Mouse (Mus musculus) MEL-GATA-1-ER (cell line): ENCODE results near the gene Foxp1.

Source experiments
- DNase-seq: peaks from one replicate; pipeline ENCODE4 v3.0.0-alpha.2; 2012; ENCODE audit warnings: low read depth; ENCODE audit errors: extremely low read depth

The Foxp1 gene

DNA sequence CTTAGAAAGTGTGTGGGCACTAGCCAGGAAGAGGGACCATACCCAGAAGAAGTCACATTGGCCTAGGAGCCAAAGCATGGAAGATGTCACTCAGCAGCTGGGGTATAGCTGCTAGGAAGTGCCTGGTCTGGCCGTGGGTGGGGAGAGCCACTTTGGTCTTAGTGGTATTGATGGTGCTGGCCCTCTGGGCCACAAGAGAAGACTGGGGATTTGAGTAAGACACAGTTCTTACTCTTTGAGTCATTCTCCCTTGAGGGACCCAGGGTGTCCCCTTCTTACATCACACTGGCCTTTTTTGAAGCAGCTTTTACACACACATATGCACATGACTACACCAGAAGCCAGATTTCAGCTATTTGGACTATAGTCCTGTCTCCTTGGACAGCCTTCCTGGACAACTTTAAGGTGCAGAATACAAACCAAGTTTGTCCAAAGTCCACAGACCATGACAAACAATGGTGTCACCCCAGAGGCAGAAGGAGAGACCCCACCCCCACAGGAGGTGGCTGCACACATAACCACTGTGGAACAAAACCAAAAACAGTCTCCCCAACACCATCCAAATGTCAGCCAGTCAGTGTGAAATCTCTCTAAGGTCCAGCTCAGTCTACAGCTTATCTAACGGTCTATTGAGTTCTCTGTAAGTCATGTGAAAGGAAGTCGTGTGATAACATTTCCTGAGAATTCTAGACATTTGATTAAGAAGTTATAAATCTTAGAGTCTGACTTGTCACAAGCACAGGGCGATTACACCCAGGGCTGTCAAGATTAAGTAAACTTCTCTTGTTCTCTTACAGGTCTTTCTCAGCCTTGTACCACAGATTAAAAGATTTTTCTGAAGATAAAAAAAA lies 333.9 kb downstream of the Foxp1 start:
- DNase-seq, result no peak

DNA sequence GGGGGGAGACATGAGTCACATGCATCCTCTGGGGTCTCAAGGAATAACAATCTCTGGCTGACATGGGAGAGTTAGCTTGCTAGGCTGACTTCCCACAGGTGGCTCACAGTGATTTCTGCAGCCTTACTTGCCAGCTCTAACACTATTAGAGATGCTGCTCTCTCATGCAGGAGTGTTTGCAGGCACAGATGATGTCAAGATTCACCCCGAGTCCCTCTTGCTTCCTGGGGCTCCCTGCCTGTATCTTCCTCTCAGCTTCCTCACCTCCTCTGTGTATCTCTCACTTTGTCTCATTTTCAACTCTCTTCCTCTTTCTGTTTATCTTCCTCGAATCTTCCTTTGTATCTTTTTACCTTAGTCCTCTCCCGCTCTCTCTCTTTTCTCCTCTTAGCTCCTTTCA lies 334.6 kb downstream of the Foxp1 start:
- no peak for DNase-seq

DNA sequence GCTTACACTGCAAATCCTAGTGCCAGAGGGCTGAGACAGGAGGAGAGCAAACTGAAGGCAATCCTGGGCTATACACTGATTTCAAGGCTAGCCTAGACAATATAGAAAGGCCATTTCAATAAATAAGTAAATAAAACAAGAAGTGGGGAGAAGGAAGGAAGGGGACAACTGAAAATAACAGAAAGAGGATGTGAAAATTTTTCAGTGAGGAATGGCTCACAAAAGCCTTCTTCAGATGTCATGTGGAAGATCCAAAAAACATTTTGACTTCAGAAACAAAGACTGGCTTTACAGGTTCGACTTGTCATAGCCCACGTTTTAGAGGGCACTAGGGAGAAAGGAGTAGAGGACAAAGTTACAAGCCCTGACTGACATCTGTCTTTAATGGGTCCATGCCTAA lies 335.1 kb downstream of the Foxp1 start:
- no peak for DNase-seq

DNA sequence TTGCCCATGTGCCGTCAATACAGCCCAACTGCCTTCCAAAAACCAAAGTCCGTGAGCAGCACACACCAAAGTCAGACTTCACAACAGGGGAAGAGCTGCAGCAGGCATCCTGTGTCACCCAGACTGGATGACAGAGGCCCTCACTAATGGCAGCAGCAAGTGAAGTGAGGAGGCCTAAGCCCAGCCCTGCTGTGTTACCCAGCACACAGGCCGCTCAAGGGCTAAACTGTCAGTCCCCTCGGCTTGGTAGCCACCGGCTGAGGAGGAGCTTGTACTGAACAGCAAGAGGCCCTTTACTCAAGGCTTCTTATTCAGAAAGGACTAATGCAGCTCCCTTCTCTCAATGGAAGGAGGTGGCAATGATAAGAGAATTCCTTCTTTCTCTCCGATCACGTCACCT lies 336.0 kb downstream of the Foxp1 start:
- no peak for DNase-seq

DNA sequence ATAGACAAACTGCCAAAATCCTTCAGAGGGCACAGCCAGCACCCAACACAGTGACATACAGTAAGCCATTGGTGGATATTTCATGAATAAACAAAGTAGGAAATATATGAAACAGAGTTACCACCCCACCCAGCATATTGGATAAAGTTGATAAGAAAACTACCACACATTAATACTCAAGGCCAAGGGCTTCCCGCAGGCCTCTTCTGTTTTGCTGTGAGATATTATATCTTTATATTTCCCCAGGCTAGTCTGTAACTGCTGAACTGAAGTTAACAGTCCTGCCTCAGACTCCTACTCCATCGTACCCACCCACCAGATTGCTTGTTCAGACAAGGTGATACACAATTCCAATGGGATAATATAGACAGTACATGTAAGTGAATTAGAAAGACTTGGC lies 336.7 kb downstream of the Foxp1 start:
- no peak for DNase-seq

DNA sequence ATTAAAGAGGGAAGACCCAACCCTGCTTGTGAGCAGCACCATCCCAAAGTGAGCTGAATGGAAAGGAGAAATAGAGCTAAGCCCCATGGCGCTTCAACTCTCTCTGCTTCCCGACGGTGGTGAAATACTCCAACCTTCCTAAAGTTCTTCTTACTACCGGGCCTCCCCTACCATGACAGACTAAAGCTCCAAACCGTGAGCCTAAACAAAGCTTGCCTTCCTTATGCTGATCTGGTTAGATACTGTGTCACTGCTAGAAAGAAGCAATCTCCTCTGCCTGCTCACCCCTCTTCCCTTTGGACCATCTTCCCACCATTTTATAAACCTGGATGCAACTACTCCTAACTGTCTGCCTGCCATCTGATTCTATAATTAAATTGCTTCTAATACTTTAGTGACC lies 338.5 kb downstream of the Foxp1 start:
- DNase-seq, result no peak

DNA sequence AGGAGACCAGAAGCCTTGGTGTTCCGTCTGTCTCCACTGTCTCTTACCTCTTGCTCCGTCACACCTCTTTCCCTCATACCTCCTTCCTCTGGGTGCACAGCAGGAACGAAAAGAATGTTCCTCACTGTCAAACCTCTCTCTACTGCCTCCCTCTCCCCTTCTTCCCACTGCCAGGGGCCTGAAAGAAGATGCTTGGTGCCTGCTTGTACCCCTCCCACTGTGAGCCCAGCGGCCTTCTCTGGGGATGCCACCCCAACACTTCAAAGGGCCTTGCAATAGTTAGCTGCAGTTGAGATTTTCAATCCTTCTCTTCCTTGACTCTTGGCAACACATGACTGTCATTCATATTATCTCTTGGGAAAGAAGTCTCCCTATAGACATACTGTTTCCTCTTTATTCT lies 339.7 kb downstream of the Foxp1 start:
- no peak for DNase-seq

DNA sequence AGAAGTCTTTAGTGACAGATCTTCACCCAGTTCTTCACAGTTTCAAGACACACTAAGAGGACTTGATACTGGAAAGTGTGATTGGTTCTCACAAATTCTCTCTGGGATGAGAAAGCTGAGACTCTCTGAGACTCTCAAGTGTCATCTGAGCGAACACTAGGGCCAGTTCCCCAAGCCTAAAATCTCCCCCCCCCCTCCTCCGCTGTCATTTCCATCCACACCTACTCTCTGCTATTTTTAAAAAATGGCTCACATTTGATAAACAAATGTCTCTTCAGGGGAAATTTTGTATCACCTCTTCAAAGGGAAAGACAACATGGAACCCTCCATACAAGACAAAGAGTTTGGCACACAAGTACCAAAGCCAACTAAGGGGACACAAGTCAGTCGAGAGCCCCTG lies 346.3 kb downstream of the Foxp1 start:
- DNase-seq, result no peak

DNA sequence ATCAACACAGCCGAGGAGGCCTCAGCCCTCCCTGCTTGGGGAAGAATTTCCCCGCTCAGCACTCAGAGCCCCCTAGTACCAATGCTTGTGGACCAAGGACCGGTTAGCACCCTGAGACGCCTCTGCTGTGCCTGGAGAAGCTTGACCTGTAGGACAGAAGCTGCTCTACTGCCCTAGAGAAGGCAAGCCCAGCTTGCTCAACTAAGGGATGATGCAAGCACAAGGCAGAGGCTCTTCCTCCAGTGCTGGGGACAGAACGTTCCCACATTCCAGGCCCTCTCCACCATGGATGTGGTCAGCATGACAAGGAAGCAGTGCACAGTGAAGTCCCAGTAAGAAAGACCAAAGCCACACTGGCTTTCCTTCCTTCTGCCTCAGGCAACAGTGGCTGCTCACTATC lies 347.1 kb downstream of the Foxp1 start:
- no peak for DNase-seq

DNA sequence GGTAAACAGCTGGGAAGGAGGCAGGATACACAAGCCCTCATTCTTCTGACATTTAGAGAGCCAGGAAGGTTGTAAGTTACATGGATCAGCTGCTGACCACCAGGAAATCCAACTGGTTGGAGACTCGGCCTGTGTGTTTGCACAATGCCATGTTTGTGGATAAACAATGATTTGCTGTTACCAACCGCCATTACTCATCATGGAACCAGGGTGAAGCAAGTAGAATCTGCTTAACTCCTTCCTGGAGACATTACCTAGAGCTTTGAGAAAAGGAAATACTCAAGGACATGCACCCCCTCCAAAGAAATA lies 348.7 kb downstream of the Foxp1 start:
- no peak for DNase-seq

DNA sequence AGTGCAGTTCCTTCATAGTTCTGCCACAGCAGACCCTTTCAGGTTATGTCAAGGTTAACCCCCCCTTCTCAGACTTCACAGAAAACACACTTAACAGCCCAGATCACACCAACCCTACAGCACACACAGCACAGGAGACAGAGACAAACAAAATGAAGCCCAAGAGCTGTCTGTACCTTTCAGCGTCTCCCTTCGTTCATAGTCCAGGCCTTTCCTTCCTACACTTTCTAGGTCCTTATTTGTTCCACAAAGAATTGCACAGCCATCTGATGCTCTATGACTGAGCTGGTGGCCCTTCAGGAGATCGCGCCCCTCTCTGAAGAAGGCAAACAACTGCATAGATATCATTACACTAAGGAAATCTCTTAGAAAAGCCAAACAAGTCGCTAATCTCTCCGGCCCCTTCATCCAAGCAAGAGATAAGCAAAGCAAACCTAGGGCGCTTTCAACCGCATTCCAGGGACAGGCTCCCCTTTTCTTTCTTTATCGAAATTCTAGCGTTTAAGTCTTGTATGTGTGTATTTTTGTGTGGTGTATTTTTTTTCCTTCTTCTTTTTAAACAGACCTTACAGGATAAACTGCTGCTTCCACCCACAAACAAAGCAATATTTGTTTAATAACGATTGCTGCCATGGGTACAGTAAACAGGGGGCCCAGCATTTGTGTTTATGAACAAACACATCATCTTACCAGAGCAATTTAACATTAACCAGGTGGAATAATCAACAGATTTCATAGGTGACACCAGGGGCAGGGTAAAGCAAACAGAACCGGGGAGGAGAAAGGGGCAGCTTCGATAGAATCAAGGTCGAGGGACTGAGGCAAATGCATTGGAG lies 349.2 kb downstream of the Foxp1 start:
- DNase-seq, result no peak

DNA sequence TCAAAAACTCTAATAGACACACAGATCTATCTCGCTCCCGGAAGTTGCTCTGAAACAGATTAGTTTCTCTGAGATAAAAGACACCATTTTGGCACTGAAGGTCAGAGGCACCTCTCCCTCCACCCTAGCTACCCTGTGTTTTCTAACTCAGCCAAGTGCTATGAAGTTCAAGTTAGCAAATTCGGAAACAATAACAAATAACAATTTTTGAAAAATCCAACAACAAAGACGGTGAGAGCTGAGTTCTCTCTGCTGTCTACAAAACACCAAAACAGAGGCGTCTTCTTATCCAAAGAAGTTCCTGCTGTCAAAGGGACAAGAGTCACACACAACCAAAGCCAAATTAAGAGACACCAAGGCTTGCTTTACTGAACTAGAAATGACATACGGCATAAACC lies 349.9 kb downstream of the Foxp1 start:
- no peak for DNase-seq

DNA sequence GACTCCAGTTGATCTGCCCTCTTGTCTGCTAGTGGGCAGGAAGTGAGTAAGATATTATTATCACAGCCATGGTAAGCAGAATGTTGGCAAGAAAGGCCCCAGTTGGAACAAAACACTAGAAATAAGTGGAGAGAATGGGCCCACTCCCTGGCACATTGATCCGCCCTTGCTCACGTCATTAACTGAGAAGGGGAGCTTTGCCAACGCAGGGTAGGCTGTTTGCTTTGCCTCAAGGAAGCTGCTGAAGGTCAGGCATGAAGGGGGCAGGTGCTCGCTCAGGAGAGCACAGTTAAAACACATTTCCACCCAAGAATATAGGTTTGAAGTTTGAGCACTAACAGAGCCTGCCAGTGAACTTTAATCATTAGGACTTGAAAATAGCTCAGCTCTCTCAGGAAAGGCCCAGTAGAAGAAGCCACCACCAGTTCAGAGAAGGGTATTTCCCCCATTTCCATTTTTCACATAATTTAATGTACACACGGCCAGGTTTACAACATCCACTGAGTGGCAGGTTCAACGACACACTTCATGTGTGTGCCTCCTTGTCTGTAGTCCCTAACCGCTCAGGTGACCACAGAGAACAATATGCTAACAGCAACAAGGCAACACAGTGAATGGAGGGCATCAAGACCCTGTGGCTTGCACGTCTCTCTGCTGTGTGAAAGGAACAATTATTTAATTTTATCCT lies 350.5 kb downstream of the Foxp1 start:
- no peak for DNase-seq

DNA sequence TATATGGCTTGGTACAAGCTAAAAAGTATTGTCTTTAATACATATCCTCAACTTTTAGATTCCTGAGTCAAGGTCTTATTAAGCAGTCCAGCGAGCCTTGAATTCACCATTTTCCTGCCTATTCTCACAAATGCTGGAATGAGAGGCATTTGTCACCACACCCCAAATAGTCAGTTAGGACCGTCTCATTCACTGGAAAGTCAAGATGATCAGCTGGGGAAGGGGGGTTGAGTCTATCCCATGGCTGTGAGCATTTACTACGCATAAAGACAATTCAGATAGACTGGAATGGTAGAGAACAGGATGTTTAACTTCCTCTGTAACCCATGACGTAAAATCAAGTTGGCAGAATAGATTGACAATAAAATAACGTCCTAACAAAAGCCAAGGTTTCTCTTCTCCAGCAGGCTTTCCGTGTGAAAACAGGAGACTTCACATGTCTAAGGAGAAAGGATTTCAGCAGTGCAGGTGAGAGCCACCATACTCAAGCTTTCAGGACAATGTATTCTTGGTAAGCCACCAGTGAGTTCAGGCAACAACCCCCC lies 351.2 kb downstream of the Foxp1 start:
- DNase-seq, result no peak

DNA sequence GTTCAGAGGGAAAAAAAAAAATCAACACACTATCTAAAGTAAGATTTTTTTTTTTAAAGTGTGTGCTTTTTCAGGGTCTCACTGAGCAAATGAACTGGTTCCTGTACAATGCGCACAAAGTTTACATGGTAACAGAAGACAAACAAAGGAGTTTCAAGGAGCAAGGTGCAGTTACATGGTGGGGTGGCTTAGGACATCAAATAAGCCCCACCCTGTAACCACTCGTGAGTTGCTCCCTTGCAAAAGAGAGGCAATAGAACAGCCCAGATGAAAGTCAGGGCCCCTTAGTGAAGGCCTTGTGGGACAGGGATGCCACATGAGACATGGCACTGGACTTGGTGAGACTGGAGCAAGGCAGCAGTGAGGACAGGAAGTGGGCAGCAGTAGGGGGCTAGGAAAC lies 353.8 kb downstream of the Foxp1 start:
- DNase-seq, result no peak

DNA sequence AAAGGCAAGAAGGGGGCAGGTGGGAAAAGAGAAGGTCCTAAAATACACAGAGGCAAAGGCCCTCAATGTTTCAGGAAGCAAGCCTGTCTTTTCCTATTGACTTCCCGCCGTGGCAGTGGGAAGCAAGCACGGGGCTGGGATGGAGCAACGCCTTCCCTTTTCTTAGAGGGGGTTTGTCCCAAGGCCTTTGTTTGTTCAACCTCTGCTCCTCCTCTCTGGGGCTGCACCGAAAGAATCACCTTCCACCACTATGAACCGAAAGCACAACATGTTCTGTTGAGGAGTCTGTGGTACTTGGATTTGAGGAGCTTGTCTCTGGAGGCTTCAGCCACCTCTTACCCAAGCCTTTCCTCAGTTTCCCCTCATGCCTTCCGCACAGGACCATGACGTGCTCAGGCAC lies 355.5 kb downstream of the Foxp1 start:
- DNase-seq, result no peak

DNA sequence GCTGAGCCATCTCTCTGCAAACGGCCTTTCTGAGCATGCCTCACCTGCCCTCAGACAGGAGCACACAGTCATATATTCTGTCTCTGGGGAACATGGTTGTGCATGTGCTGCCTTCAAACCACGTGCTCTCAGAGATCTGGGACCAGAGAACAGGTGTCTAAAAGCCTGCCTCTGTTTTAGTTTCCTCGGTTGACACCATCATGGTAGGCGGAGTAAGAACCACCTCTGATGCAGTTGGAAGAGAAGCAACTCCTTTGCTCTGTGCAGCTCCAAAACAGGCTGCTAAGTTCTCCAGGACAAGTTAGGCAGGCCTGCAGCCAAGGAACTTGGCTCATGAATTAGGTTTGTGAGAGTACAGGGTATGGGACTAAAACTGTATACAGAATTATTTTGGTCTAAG lies 356.4 kb downstream of the Foxp1 start:
- no peak for DNase-seq

DNA sequence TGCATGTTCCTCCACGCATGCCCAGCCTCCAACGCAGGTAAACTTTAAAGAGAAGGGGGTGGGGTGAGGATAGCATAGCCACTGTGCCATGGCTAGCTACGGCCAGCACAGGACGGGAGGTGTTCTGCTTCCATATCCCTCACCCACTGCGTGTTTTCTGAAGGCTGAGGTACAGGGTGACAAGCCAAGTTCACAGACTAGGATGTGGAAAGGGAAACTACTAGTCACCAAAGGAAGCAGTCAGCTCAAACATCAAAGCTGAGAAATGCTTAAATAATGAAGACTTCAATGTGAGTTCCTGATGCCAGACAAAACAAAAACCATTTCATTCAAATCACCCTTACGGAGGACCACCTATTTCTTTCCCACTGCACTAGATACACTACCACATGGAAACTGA lies 357.8 kb downstream of the Foxp1 start:
- DNase-seq, result no peak

DNA sequence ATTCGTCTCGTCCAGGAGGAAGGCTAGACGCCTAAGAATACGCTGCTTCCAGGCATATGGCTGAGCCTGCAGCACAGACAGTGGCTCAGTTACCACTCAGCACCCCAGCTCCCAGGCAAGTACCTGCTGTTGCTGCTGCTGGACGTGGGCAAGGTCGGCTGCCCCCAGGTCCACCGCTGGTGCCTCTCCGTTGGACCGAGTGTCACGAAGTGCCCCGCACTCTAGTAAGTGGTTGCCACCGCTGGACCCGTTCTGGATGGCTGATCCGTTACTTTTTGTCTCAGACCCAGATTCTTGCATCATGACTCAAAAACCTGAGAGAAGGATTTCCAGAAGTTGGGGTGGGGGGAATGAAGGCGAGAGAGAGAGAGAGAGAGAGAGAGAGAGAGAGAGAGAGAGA lies 359.8 kb downstream of the Foxp1 start:
- no peak for DNase-seq

DNA sequence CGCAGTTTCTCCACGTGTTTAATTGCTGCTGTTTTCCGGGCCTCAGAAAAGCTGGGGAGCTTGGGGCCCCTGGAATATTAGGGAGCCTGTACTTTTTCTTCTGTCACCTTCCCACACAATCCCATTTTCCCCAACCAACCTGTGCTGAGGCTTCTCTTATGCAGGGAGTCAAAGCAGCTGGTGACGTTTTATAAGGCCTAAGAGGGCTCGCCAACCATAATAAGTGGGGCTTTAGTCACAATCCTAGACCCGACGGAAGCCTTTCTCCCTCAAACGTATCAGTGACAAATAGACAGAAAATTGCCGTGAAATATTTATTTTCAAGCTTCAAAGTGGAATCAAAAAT lies 362.2 kb downstream of the Foxp1 start:
- no peak for DNase-seq

DNA sequence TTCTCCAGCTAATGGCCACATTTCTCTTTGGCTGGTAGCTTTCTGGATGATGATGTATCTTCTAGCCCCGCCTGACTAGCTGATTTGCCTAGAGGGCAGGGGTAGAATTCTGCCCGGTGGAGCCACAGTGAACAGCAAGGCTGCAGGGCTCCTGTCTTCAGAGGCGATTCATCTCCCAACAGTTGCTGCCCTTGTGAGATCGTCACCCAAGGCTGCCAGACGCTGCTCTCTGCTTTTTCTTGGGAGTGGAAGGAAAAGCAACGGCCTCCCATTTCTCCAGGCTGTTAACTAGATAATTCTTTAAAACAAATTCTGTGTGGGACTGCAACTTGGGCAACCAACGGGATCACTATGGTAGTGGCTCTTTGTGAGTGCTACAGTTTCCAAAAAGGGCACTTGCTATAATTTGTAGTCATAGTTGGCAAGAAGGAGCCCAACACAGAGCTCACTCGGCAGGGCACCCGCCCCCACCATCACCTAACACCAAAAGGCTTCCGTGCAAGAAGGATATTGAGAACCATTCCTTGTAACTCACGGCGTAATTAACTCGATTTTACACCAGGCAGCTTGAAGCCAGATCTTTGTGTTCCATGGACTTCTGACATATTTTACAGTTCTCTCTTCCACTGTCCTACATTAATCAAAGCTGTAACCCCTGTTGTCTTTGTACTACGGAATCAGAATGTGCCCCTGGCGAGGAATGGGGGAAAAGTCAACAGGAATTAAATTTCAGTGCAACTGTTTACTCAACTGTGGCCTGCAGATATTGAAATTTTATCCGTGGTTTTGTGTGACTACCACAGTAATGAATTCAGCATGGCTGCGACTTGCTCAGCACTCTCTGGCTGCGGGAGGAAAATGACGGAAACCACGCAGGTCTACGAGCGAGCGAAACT lies 362.8 kb downstream of the Foxp1 start:
- DNase-seq, result no peak
